Mouse (Mus musculus): ENCODE results near the gene Fads1. TPM values are rescaled to one million over a fixed set of nuclear protein-coding genes. Genes with fewer than 3 reads are reported as not detected.

Fads1 gene
- 181 and 190 TPM in 2 replicates for polyA plus RNA-seq (2015; fragmentation: Nextera tagmentation; extraction: Ambion mirVana)

DNA sequence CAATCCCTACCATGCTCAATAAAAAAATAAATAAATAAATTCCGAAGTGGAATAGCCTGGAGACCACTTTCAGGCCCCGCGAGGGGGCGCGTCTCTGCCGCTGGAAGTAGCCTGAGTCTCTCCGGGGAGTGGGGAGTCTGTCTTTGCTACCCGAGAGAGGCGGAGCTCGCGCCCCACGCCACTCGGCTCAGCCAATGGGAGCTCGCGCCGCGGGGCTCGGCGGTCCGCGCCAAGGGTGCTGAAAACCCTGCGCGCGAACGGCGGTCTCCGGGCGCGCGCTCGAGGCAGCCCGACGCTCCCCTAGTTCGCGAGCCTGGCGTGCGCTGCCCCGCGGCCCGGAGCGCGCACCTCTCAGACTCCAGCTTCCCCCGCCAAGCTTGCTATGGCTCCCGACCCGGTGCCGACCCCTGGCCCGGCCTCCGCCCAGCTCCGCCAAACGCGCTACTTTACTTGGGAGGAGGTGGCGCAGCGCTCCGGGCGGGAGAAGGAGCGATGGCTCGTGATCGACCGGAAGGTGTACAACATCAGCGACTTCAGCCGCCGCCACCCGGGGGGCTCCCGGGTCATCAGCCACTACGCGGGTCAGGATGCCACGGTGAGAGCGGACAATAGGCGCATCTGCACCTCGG lies at the start of gene Fads1:
TSS of gene Fads1 (plus strand) at position 219 of the 629 bp plus-strand sequence.
- peak; percentile 96 for ATAC-seq
- peak within 1 kb of the TSS; percentile 91 for H3K9ac ChIP-seq (ENCODE audit: low read depth, low read length)
- peaks cover 28% of the 10 kb centered on the region for H3K4me1 ChIP-seq (ENCODE audit: control insufficient read depth, insufficient read depth, low read length)
- H3K9me3 ChIP-seq (replicated peaks; ENCODE audit: control insufficient read depth, low read length, poor library complexity, severe bottlenecking), result no peaks in the 10 kb centered on the region
- no peaks in the 10 kb centered on the region for H3K27me3 ChIP-seq (ENCODE audit: control insufficient read depth, insufficient read depth, low read depth, low read length)
- H3K27ac ChIP-seq (ENCODE audit: low read length), result peak within 1 kb of the TSS; percentile 92
- peaks cover 22% of the 10 kb centered on the region for H3K36me3 ChIP-seq (ENCODE audit: control insufficient read depth, insufficient read depth, low read length)
- under 1% methylated on average over 65 of the region's 70 CpGs for WGBS
- peak within 1 kb of the TSS; percentile 83 for H3K4me2 ChIP-seq (ENCODE audit: low read length)
- peak within 1 kb of the TSS; percentile 80 for H3K4me3 ChIP-seq (ENCODE audit: low read depth, low read length)

- Histone ChIP-seq H3K27me3 (ENCODE audit: control insufficient read depth, insufficient read depth, low read depth, low read length) (no peaks in the 10 kb centered on the region), H3K4me2 (ENCODE audit: low read length) (no peak overlapping the region), H3K4me3 (ENCODE audit: low read depth, low read length) (no peak overlapping the region), H3K27ac (ENCODE audit: low read length) (no peak overlapping the region), H3K9ac (ENCODE audit: low read depth, low read length) (no peak overlapping the region), H3K4me1 (ENCODE audit: control insufficient read depth, insufficient read depth, low read length) (no peaks in the 10 kb centered on the region), H3K36me3 (ENCODE audit: control insufficient read depth, insufficient read depth, low read length) (no peaks in the 10 kb centered on the region), H3K9me3 (replicated peaks; ENCODE audit: control insufficient read depth, low read length, poor library complexity, severe bottlenecking) (no peaks in the 10 kb centered on the region)
- WGBS, result 73% methylated on average over 2 of the region's 2 CpGs
- ATAC-seq, result no peak
Measured at GRCm38 (mm10) chr19:10134692-10135091, 48.0 kb upstream of the Fads1 start.

- no peak overlapping the region for H3K9ac ChIP-seq (ENCODE audit: low read depth, low read length)
- H3K27ac ChIP-seq (ENCODE audit: low read length), result no peak overlapping the region
- 88% methylated on average over 5 of the region's 5 CpGs for WGBS
- no peaks in the 10 kb centered on the region for H3K4me1 ChIP-seq (ENCODE audit: control insufficient read depth, insufficient read depth, low read length)
- no peaks in the 10 kb centered on the region for H3K9me3 ChIP-seq (replicated peaks; ENCODE audit: control insufficient read depth, low read length, poor library complexity, severe bottlenecking)
- H3K4me3 ChIP-seq (ENCODE audit: low read depth, low read length), result no peak overlapping the region
- no peak for ATAC-seq
- H3K4me2 ChIP-seq (ENCODE audit: low read length), result no peak overlapping the region
- no peaks in the 10 kb centered on the region for H3K27me3 ChIP-seq (ENCODE audit: control insufficient read depth, insufficient read depth, low read depth, low read length)
- H3K36me3 ChIP-seq (ENCODE audit: control insufficient read depth, insufficient read depth, low read length), result no peaks in the 10 kb centered on the region
Measured at GRCm38 (mm10) chr19:10137423-10137822, 45.3 kb upstream of the Fads1 start.

DNA sequence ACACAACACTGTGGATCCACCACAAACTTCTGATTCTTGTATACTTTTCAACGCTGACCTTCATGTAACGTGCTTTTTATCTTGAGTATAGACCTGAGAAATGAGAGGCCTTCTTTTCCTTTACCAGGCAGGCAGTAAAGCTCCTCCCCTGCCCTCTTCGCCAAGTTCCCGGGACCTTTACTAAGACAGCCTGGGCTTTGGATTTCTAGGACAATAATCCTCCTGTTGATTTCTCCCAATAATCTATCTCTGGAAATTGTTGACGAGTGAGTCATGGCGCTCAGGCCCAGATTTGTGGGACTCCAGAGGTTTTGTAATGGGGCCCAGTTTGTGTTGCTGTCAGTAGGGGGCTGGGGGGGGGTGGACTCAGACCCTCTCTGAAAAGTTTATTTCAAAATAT lies 43.0 kb upstream of the Fads1 start:
- Histone ChIP-seq H3K9ac (ENCODE audit: low read depth, low read length) (no peak overlapping the region), H3K4me2 (ENCODE audit: low read length) (no peak overlapping the region), H3K36me3 (ENCODE audit: control insufficient read depth, insufficient read depth, low read length) (no peaks in the 10 kb centered on the region), H3K27me3 (ENCODE audit: control insufficient read depth, insufficient read depth, low read depth, low read length) (no peaks in the 10 kb centered on the region), H3K27ac (ENCODE audit: low read length) (no peak overlapping the region), H3K4me3 (ENCODE audit: low read depth, low read length) (no peak overlapping the region), H3K4me1 (ENCODE audit: control insufficient read depth, insufficient read depth, low read length) (no peaks in the 10 kb centered on the region), H3K9me3 (replicated peaks; ENCODE audit: control insufficient read depth, low read length, poor library complexity, severe bottlenecking) (no peaks in the 10 kb centered on the region)
- no peak for ATAC-seq
- WGBS, result 80% methylated on average over 6 of the region's 6 CpGs

- no peak overlapping the region for H3K27ac ChIP-seq (ENCODE audit: low read length)
- no peak for ATAC-seq
- no peaks in the 10 kb centered on the region for H3K27me3 ChIP-seq (ENCODE audit: control insufficient read depth, insufficient read depth, low read depth, low read length)
- no peaks in the 10 kb centered on the region for H3K9me3 ChIP-seq (replicated peaks; ENCODE audit: control insufficient read depth, low read length, poor library complexity, severe bottlenecking)
- no peaks in the 10 kb centered on the region for H3K36me3 ChIP-seq (ENCODE audit: control insufficient read depth, insufficient read depth, low read length)
- H3K4me3 ChIP-seq (ENCODE audit: low read depth, low read length), result no peak overlapping the region
- no peak overlapping the region for H3K9ac ChIP-seq (ENCODE audit: low read depth, low read length)
- H3K4me2 ChIP-seq (ENCODE audit: low read length), result no peak overlapping the region
- WGBS, result 19% methylated on average over 2 of the region's 2 CpGs
- H3K4me1 ChIP-seq (ENCODE audit: control insufficient read depth, insufficient read depth, low read length), result no peaks in the 10 kb centered on the region
Measured at GRCm38 (mm10) chr19:10143667-10144066, 39.0 kb upstream of the Fads1 start.

GRCm38 (mm10) chr19:10144464-10144863 lies 38.2 kb upstream of the Fads1 start:
- no peaks in the 10 kb centered on the region for H3K36me3 ChIP-seq (ENCODE audit: control insufficient read depth, insufficient read depth, low read length)
- ATAC-seq, result no peak
- no peak overlapping the region for H3K9ac ChIP-seq (ENCODE audit: low read depth, low read length)
- no peaks in the 10 kb centered on the region for H3K9me3 ChIP-seq (replicated peaks; ENCODE audit: control insufficient read depth, low read length, poor library complexity, severe bottlenecking)
- WGBS, result 55% methylated on average over 4 of the region's 4 CpGs
- H3K27me3 ChIP-seq (ENCODE audit: control insufficient read depth, insufficient read depth, low read depth, low read length), result no peaks in the 10 kb centered on the region
- no peak overlapping the region for H3K4me2 ChIP-seq (ENCODE audit: low read length)
- no peaks in the 10 kb centered on the region for H3K4me1 ChIP-seq (ENCODE audit: control insufficient read depth, insufficient read depth, low read length)
- H3K4me3 ChIP-seq (ENCODE audit: low read depth, low read length), result no peak overlapping the region
- no peak overlapping the region for H3K27ac ChIP-seq (ENCODE audit: low read length)

DNA sequence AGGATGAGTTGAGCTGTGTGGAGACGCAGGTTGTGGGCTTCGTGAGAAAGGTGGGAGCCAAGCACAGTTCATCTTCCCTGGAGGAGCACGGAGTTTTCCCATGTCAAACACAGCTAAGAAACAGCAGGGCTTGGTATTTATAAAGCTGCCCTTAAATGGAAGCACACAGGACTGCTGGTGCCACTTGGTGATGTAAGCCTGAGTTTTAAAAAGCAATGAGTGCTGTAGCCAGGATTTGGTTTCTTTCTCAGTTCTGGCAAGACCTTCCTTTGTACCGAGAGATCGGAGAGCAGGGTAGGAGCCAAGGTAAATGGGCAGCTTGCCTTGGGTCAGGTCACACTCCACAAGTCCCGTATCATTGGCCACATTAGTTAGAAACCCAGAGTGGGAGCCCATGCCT lies 34.1 kb upstream of the Fads1 start:
- WGBS, result 84% methylated on average over 6 of the region's 6 CpGs
- Histone ChIP-seq H3K9me3 (replicated peaks; ENCODE audit: control insufficient read depth, low read length, poor library complexity, severe bottlenecking) (no peaks in the 10 kb centered on the region), H3K4me2 (ENCODE audit: low read length) (no peak overlapping the region), H3K27me3 (ENCODE audit: control insufficient read depth, insufficient read depth, low read depth, low read length) (no peaks in the 10 kb centered on the region), H3K4me3 (ENCODE audit: low read depth, low read length) (no peak overlapping the region), H3K36me3 (ENCODE audit: control insufficient read depth, insufficient read depth, low read length) (no peaks in the 10 kb centered on the region), H3K27ac (ENCODE audit: low read length) (no peak overlapping the region), H3K4me1 (ENCODE audit: control insufficient read depth, insufficient read depth, low read length) (no peaks in the 10 kb centered on the region), H3K9ac (ENCODE audit: low read depth, low read length) (no peak overlapping the region)
- no peak for ATAC-seq

DNA sequence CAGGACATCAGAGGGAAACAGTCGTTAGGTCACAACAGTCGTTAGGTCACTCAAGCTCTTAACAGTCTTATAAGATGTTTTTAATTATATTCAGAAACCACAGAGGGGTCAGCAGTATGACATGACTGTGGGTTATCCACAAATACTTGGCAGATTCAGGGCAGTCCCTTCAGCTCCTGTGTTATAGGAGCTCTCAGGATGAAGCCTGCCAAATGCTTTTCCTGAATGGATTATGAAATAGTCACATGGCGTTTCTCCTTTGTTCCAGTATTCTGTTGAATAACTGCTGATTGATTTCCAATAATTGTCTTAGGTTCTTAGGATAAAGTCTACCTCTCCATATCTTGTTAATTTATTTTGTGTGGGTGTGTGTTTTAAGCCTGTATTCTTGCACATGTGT lies 33.5 kb upstream of the Fads1 start:
- H3K9ac ChIP-seq (ENCODE audit: low read depth, low read length), result no peak overlapping the region
- no peaks in the 10 kb centered on the region for H3K27me3 ChIP-seq (ENCODE audit: control insufficient read depth, insufficient read depth, low read depth, low read length)
- 76% methylated on average over 3 of the region's 3 CpGs for WGBS
- no peaks in the 10 kb centered on the region for H3K4me1 ChIP-seq (ENCODE audit: control insufficient read depth, insufficient read depth, low read length)
- no peak overlapping the region for H3K27ac ChIP-seq (ENCODE audit: low read length)
- no peaks in the 10 kb centered on the region for H3K36me3 ChIP-seq (ENCODE audit: control insufficient read depth, insufficient read depth, low read length)
- no peak for ATAC-seq
- no peak overlapping the region for H3K4me2 ChIP-seq (ENCODE audit: low read length)
- H3K9me3 ChIP-seq (replicated peaks; ENCODE audit: control insufficient read depth, low read length, poor library complexity, severe bottlenecking), result 0 out of 2 replicates have a peak, but pooled peaks cover 3% of the 10 kb centered on the region
- H3K4me3 ChIP-seq (ENCODE audit: low read depth, low read length), result no peak overlapping the region

DNA sequence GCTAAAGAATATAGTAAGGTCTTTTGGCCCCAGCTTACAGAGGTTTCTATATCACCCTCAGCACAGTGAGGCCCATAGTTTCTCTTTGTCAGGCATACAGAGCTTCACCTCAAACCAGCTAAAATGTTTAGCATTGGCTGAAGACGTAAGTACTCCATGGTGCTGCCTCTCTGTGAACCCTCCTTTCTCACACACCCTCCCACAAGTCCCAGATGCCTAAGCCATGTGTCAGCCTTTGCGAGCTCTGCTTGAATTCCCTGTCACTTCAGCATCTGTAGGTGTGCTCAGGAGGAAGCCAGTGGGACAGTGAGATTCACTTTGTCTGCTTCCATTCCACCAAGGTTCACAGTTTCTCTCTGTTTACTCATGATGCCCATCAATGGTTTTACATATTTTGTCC lies 25.0 kb upstream of the Fads1 start:
- Histone ChIP-seq H3K4me3 (ENCODE audit: low read depth, low read length) (no peak overlapping the region), H3K4me1 (ENCODE audit: control insufficient read depth, insufficient read depth, low read length) (no peaks in the 10 kb centered on the region), H3K4me2 (ENCODE audit: low read length) (no peak overlapping the region), H3K27ac (ENCODE audit: low read length) (no peak overlapping the region), H3K9me3 (replicated peaks; ENCODE audit: control insufficient read depth, low read length, poor library complexity, severe bottlenecking) (0 out of 2 replicates have a peak, but pooled peaks cover 3% of the 10 kb centered on the region), H3K27me3 (ENCODE audit: control insufficient read depth, insufficient read depth, low read depth, low read length) (no peaks in the 10 kb centered on the region), H3K9ac (ENCODE audit: low read depth, low read length) (no peak overlapping the region), H3K36me3 (ENCODE audit: control insufficient read depth, insufficient read depth, low read length) (no peaks in the 10 kb centered on the region)
- no peak for ATAC-seq
- WGBS, result 92% methylated on average over 2 of the region's 2 CpGs

Data from midbrain, embryonic 16.5 days (tissue).